Mouse (Mus musculus) G1E (cell line): ENCODE results near the gene R3hdm4.

Experiments used
- CTCF ChIP-seq: IDR thresholded peaks from 2 replicates; pipeline ENCODE4 v1.5.1; 2012; ENCODE audit warnings: low read depth, low read length, inconsistent platforms, mixed read lengths
- GATA1 ChIP-seq: IDR thresholded peaks from 2 replicates; pipeline ENCODE4 v1.6.1; 2012; ENCODE audit warnings: borderline replicate concordance, low read length, inconsistent platforms, mixed read lengths
- GATA2 ChIP-seq: IDR thresholded peaks from 2 replicates; pipeline ENCODE4 v1.6.1; 2012; ENCODE audit warnings: low read depth, low read length, inconsistent platforms, borderline replicate concordance

GRCm38 (mm10) chr10:79942988-79943387 lies 22.0 kb upstream of the R3hdm4 start:
- TF ChIP-seq CTCF (no peak), GATA1 (no peak), GATA2 (no peak)
